Mouse (Mus musculus) intestine, embryonic 14.5 days (tissue): ENCODE measurements around the gene Srsf9. TPM values are rescaled to one million over a fixed set of nuclear protein-coding genes. Genes with fewer than 3 reads are reported as not detected.

Source experiments
- ATAC-seq: fragments of 200-750 bp; cut with Nextera tagmentation; replicated peaks from 2 replicates; pipeline ENCODE4 v1.8.0; 2017; ENCODE audit warnings: low read depth, moderate number of reproducible peaks, moderate TSS enrichment, moderate library complexity; ENCODE audit not compliant: low FRiP score, low TSS enrichment
- DNase-seq: peaks from one replicate; pipeline ENCODE4 v3.0.0-alpha.2; 2018; ENCODE audit warnings: low spot score
- H3K27ac ChIP-seq: fragments of 300-500 bp; sonication (generic); 2 replicates; pipeline ENCODE4 v1.5.1; 2014; ENCODE audit warnings: low read depth, mild to moderate bottlenecking, control low read depth
- H3K27me3 ChIP-seq: fragments of 300-500 bp; sonication (generic); replicated peaks from 2 replicates; pipeline ENCODE4 v1.6.1; 2014; ENCODE audit warnings: low read length, control low read depth; ENCODE audit not compliant: control insufficient read depth, insufficient read depth
- H3K36me3 ChIP-seq: fragments of 300-500 bp; sonication (generic); 2 replicates; pipeline ENCODE4 v1.6.1; 2014; ENCODE audit warnings: low read length, control low read depth; ENCODE audit not compliant: control insufficient read depth, insufficient read depth
- H3K4me1 ChIP-seq: fragments of 300-500 bp; sonication (generic); replicated peaks from 2 replicates; pipeline ENCODE4 v1.6.1; 2014; ENCODE audit warnings: low read length, control low read depth, mixed read lengths; ENCODE audit not compliant: control insufficient read depth, insufficient read depth
- H3K4me2 ChIP-seq: fragments of 300-500 bp; sonication (generic); 2 replicates; pipeline ENCODE4 v1.6.1; 2014; ENCODE audit warnings: low read length
- H3K4me3 ChIP-seq: fragments of 300-500 bp; sonication (generic); 2 replicates; pipeline ENCODE4 v1.5.1; 2014; ENCODE audit warnings: low read depth, low read length, control low read depth, mixed read lengths
- H3K9ac ChIP-seq: fragments of 300-500 bp; sonication (generic); 2 replicates; pipeline ENCODE4 v1.6.1; 2014; ENCODE audit warnings: mild to moderate bottlenecking, low read length
- H3K9me3 ChIP-seq: fragments of 300-500 bp; sonication (generic); 2 replicates; pipeline ENCODE4 v1.6.1; 2016; ENCODE audit warnings: low read length, control low read depth; ENCODE audit not compliant: control insufficient read depth
- WGBS: fragments of 180-500 bp; shearing (Covaris S2); extraction: QIAGEN DNeasy Blood & Tissue Kit; methylation state at CpG from one replicate; pipeline ENCODE4 v1.1.7; 2014; 5-methylcytosine and 5-hydroxymethylcytosine counted together
- polyA plus RNA-seq: library from polyadenylated mRNA; unstranded; fragments of >200 nt; fragmentation: Nextera tagmentation; extraction: Ambion mirVana; gene quantifications from 2 replicates; pipeline ENCODE4 v1.2.1, GENCODE M21; 2014

Gene Srsf9
- polyA plus RNA-seq, result 226 and 231 TPM in 2 replicates

DNA sequence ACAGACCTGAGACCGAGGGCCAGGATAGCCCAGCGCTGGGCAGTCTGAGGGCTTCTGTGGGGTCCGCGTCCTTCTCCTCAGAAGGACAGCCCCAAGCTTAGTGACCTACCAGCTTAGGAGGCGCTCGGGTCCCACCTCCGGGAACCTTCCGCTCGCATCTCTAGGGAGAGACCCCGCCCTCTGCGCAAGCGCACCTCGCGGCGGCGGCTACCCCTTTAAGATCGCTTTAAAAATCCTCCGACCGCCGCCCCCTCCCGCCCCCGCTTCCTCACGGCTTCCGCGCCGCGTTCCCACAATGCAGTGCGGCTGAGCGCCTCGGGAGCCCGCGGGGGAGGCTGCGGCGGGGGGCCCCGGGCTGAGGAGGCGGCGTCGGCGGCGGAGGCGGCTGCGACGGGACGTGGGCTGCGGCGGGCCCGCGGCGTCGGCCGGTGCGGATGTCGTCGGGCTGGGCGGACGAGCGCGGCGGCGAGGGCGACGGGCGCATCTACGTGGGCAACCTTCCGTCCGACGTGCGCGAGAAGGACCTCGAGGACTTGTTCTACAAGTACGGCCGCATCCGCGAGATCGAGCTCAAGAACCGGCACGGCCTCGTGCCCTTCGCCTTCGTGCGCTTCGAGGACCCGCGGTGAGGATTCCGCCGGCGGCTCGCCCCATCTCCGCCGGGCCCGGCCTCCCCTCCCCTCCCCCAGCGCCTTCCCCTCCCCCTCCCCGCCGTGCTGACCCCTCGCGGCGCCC is at the start of gene Srsf9:
Srsf9 (plus strand) TSS at position 303 of the 735 bp plus-strand sequence.
- Histone ChIP-seq H3K36me3 (peaks cover 27% of the 10 kb centered on the region), H3K9ac (peak within 1 kb of the TSS; percentile 94), H3K4me1 (peaks cover 27% of the 10 kb centered on the region), H3K27me3 (no peaks in the 10 kb centered on the region), H3K4me2 (peak within 1 kb of the TSS; percentile 86), H3K9me3 (no peaks in the 10 kb centered on the region), H3K4me3 (peak within 1 kb of the TSS; percentile 94), H3K27ac (peak within 1 kb of the TSS; percentile 89)
- peak; percentile 88 for ATAC-seq
- peak; percentile 96 for DNase-seq
- under 1% methylated on average over 78 of the region's 97 CpGs for WGBS

- 0 out of 2 replicates have a peak, but pooled peaks cover under 1% of the 10 kb centered on the region for H3K36me3 ChIP-seq
- ATAC-seq, result no peak
- H3K9ac ChIP-seq, result no peak overlapping the region
- no peak overlapping the region for H3K4me2 ChIP-seq
- H3K27me3 ChIP-seq, result no peaks in the 10 kb centered on the region
- H3K4me1 ChIP-seq, result peaks cover 3% of the 10 kb centered on the region
- DNase-seq, result no peak
- H3K4me3 ChIP-seq, result no peak overlapping the region
- no peak overlapping the region for H3K27ac ChIP-seq
- WGBS, result 59% methylated on average over 1 of the region's 1 CpGs
- H3K9me3 ChIP-seq, result no peaks in the 10 kb centered on the region
Observed at GRCm38 (mm10) chr5:115278053-115278452, 48.9 kb upstream of the Srsf9 start.

GRCm38 (mm10) chr5:115278785-115279184 is 48.2 kb upstream of the Srsf9 start:
- Histone ChIP-seq H3K36me3 (peaks cover 8% of the 10 kb centered on the region), H3K4me3 (no peak overlapping the region), H3K9ac (no peak overlapping the region), H3K4me1 (no peaks in the 10 kb centered on the region), H3K27ac (no peak overlapping the region), H3K9me3 (no peaks in the 10 kb centered on the region), H3K27me3 (no peaks in the 10 kb centered on the region), H3K4me2 (no peak overlapping the region)
- WGBS, result 59% methylated on average over 2 of the region's 2 CpGs
- no peak for DNase-seq
- ATAC-seq, result no peak

- no peaks in the 10 kb centered on the region for H3K27me3 ChIP-seq
- no peaks in the 10 kb centered on the region for H3K4me1 ChIP-seq
- H3K4me2 ChIP-seq, result peak within 1 kb of the TSS; percentile 50
- peak within 1 kb of the TSS; percentile 83 for H3K9ac ChIP-seq
- DNase-seq, result peak; percentile 91
- WGBS, result 4% methylated on average over 45 of the region's 45 CpGs
- ATAC-seq, result peak; percentile 74
- no peaks in the 10 kb centered on the region for H3K9me3 ChIP-seq
- peak within 1 kb of the TSS; percentile 97 for H3K4me3 ChIP-seq
- H3K36me3 ChIP-seq, result peaks cover 14% of the 10 kb centered on the region
- H3K27ac ChIP-seq, result peak within 1 kb of the TSS; percentile 38; the same call in 1 of the 2 replicates
Observed at GRCm38 (mm10) chr5:115279226-115280049, 47.5 kb upstream of the Srsf9 start, which contains the start of gene Coq5. TSS of gene Coq5 (plus strand) at chr5:115279666.

DNA sequence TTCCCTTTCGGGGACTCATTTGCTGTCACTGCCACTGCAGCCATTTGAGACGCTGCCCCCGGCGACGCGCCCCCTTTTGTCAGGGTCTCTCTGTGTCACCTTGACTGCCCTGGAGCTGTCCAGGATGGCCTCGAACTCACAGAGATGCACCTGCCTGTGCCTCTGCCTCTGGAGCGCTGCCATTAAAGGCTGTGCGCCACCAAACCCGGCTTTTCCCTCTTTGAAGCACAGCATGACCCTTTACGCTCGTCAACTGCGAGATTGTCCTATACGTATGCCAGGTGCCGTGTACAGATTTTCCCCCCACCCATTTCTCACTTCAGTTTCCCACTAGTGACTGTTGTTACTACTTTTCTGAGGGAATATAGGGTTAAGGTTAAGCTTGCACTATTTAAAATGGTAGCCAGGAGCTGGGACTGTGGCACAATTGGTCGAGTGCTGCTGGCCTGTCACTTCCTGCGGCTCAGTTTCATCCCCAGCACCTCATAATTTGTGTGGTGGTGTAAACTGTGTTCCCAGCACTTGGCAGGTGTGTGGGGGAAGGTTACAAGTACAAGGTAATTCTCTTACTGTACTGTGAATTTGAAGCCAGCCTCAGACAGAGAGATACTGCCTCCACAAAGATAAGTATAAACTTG is 46.8 kb upstream of the Srsf9 start:
- H3K4me2 ChIP-seq, result peak overlapping the region; percentile 50
- H3K27ac ChIP-seq, result peak overlapping the region; percentile 38; the same call in 1 of the 2 replicates
- H3K4me3 ChIP-seq, result peak overlapping the region; percentile 97
- DNase-seq (no peak), ATAC-seq (no peak)
- WGBS, result 6% methylated on average over 17 of the region's 17 CpGs
- peak overlapping the region; percentile 83 for H3K9ac ChIP-seq
- peaks cover 18% of the 10 kb centered on the region for H3K36me3 ChIP-seq
- H3K9me3 ChIP-seq, result no peaks in the 10 kb centered on the region
- H3K27me3 ChIP-seq, result no peaks in the 10 kb centered on the region
- H3K4me1 ChIP-seq, result no peaks in the 10 kb centered on the region

DNA sequence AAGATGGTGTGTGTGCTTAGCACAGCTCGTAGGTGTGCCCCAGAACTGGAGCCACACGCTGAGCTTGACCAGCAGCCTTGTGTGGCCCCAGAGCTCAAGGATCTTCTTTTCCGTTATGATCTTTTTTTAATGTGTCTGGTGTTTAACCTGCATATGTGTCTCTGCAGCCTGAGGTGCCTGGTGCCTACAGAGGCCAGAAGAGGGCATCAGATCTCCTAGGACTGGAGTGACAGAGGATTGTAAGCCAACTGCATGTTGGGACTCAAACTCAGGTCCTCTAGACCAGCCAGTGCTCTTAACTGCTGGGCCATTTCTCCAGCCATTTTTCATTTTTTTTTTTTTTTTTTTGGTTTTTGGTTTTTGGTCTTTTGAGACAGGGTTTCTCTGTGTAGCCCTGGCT is 42.2 kb upstream of the Srsf9 start:
- Histone ChIP-seq H3K27me3 (no peaks in the 10 kb centered on the region), H3K36me3 (peaks cover 44% of the 10 kb centered on the region), H3K4me2 (no peak overlapping the region), H3K27ac (no peak overlapping the region), H3K9me3 (no peaks in the 10 kb centered on the region), H3K9ac (no peak overlapping the region), H3K4me1 (no peaks in the 10 kb centered on the region), H3K4me3 (no peak overlapping the region)
- no peak for DNase-seq
- WGBS, result 93% methylated on average over 3 of the region's 3 CpGs
- no peak for ATAC-seq

DNA sequence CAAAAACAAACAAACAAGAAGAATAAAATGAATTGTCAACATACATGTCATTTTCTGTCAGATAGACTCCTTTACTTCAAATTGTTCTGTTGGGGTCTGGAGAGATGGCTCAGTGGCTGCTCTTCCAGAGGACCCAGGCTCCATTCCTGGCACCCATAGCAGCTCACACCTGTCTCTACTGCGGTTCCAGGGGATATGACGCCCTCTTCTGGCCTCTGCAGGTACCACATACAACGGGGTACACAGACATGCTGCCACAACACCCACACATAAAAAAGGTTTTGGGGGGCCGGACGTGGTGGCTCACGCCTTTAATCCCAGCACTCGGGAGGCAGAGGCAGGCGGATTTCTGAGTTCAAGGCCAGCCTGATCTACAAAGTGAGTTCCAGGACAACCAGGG is 32.8 kb upstream of the Srsf9 start:
- Histone ChIP-seq H3K4me1 (peaks cover 13% of the 10 kb centered on the region), H3K27ac (no peak overlapping the region), H3K27me3 (no peaks in the 10 kb centered on the region), H3K4me2 (no peak overlapping the region), H3K9ac (no peak overlapping the region), H3K9me3 (no peaks in the 10 kb centered on the region), H3K36me3 (peaks cover 69% of the 10 kb centered on the region), H3K4me3 (no peak overlapping the region)
- no peak for ATAC-seq
- WGBS, result 90% methylated on average over 8 of the region's 8 CpGs
- DNase-seq, result no peak

GRCm38 (mm10) chr5:115296347-115296746 is 30.6 kb upstream of the Srsf9 start:
- peaks cover 51% of the 10 kb centered on the region for H3K36me3 ChIP-seq
- H3K4me1 ChIP-seq, result peaks cover 16% of the 10 kb centered on the region
- H3K9me3 ChIP-seq, result no peaks in the 10 kb centered on the region
- H3K9ac ChIP-seq, result no peak overlapping the region
- H3K4me3 ChIP-seq, result no peak overlapping the region
- WGBS, result 71% methylated on average over 10 of the region's 10 CpGs
- H3K27ac ChIP-seq, result no peak overlapping the region
- ATAC-seq (no peak), DNase-seq (no peak)
- no peak overlapping the region for H3K4me2 ChIP-seq
- H3K27me3 ChIP-seq, result no peaks in the 10 kb centered on the region
